Mouse (Mus musculus): ENCODE measurements around the gene Sppl3.

DNA sequence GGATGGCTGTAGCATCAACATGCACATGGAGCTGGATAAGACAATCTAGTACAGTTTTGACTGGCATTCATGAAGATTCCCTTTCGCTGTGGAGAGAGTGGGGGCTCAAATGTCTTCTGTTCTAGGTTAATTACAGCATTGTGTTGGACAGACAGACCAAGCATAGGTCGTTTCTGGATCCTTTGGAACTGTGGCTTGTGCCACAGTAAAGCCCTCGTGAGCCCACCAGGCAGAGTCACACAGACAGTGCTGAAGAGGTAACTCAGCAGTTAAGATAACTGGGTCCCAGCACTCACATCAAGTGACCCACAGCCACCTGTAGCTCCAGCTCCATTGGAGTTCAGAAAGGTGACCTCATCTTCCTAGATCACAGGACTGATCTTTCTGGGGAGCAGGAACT is 18.6 kb downstream of the Sppl3 start:
- TF ChIP-seq POLR2A (IDR thresholded peaks at IDR 0.05; ENCODE audit: low read depth, low read length) (no peak), CTCF (IDR thresholded peaks at IDR 0.05; ENCODE audit: extremely low read depth, insufficient read depth, insufficient read length, insufficient replicate concordance) (no peak)
